Mouse (Mus musculus): Measurements from ENCODE around the gene G530012D18Rik.
"Not testable (repeated sequence)": the region's sequence is repeated elsewhere in the genome, so short reads cannot be mapped to it uniquely, and the experiment has no call there.

DNA sequence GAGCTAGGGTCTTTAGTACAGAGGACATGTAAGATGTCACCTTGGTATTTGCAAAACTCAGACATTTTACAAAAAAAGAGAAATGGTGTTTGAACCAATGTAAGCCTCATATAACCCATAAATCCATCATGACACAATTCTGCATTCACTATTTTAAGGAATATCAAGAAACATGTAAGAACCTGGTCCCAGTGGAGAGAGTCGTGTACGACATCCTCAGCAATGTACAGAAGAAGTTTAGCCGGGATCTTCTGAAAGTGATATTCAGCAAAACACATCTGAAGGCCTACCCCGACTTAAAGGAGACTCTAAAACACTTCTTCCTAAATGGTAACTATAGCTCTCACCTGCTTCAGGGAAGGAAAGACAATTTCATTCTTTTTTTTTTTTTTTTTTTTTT lies 35.1 kb downstream of the G530012D18Rik start:
- TF ChIP-seq CTCF, EP300 (IDR thresholded peaks at IDR 0.05): not testable (repeated sequence)
